Mouse (Mus musculus) heart, embryonic 14.5 days (tissue): ENCODE results near the gene Rint1. TPM values are rescaled to one million over a fixed set of nuclear protein-coding genes. Genes with fewer than 3 reads are reported as not detected.

ENCODE experiments used
- ATAC-seq: fragments of 200-750 bp; cut with Nextera tagmentation; 2 replicates; pipeline ENCODE4 v1.8.0; 2017; ENCODE audit warnings: low read depth, moderate TSS enrichment; ENCODE audit not compliant: insufficient number of reproducible peaks, insufficient read depth, low FRiP score
- H3K27ac ChIP-seq, 2 experiments: fragments of 200-500 bp in 1 of 2; fragments of 300-500 bp in 1 of 2; sonication (generic) in 1 of 2; replicated peaks in 1 of 2; 2 replicates each; pipeline ENCODE4 v1.5.1; 2012 to 2014; ENCODE audit warnings: low read depth in 2 of 2, low read length in 2 of 2, control low read depth in 1 of 2, mild to moderate bottlenecking in 1 of 2, mixed read lengths in 1 of 2; ENCODE audit not compliant: control insufficient read depth in 1 of 2, insufficient read depth in 1 of 2
- H3K27me3 ChIP-seq: fragments of 300-500 bp; sonication (generic); 2 replicates; pipeline ENCODE4 v1.6.1; 2014; ENCODE audit warnings: mild to moderate bottlenecking, low read length, control low read depth; ENCODE audit not compliant: control insufficient read depth, insufficient read depth
- H3K36me3 ChIP-seq: fragments of 300-500 bp; sonication (generic); 2 replicates; pipeline ENCODE4 v1.6.1; 2014; ENCODE audit warnings: mild to moderate bottlenecking, control low read depth, low read length, mixed read lengths; ENCODE audit not compliant: control insufficient read depth, insufficient read depth
- H3K4me1 ChIP-seq, 2 experiments: fragments of 200-500 bp in 1 of 2; fragments of 300-500 bp in 1 of 2; sonication (generic) in 1 of 2; 2 replicates each; pipeline ENCODE4 v1.6.1; 2012 to 2014; ENCODE audit warnings: low read length in 2 of 2, control low read depth in 1 of 2, mixed read lengths in 1 of 2; ENCODE audit not compliant: control insufficient read depth in 2 of 2, insufficient read depth in 2 of 2
- H3K4me2 ChIP-seq: fragments of 300-500 bp; sonication (generic); 2 replicates; pipeline ENCODE4 v1.6.1; 2014; ENCODE audit warnings: mild to moderate bottlenecking, low read length
- H3K4me3 ChIP-seq, 2 experiments: fragments of 200-500 bp in 1 of 2; fragments of 300-500 bp in 1 of 2; sonication (generic) in 1 of 2; 2 replicates each; pipeline ENCODE4 v1.5.1; 2012 to 2014; ENCODE audit warnings: low read length in 2 of 2, mild to moderate bottlenecking in 2 of 2, control low read depth in 1 of 2, low read depth in 1 of 2, moderate library complexity in 1 of 2; ENCODE audit not compliant: control insufficient read depth in 1 of 2, insufficient read depth in 1 of 2
- H3K9ac ChIP-seq: fragments of 300-500 bp; sonication (generic); 2 replicates; pipeline ENCODE4 v1.6.1; 2014; ENCODE audit warnings: mild to moderate bottlenecking, low read length
- H3K9me3 ChIP-seq: fragments of 300-500 bp; sonication (generic); 2 replicates; pipeline ENCODE4 v1.6.1; 2016; ENCODE audit warnings: low read length, control low read depth; ENCODE audit not compliant: control insufficient read depth
- WGBS: fragments of 180-500 bp; shearing (Covaris S2); extraction: QIAGEN DNeasy Blood & Tissue Kit; methylation state at CpG from one replicate; pipeline ENCODE4 v1.1.7; 2014; 5-methylcytosine and 5-hydroxymethylcytosine counted together
- polyA plus RNA-seq: library from polyadenylated mRNA; unstranded; fragments of >200 nt; fragmentation: Nextera tagmentation; extraction: Ambion mirVana; gene quantifications from 2 replicates; pipeline ENCODE4 v1.2.1, GENCODE M21; 2014

The Rint1 gene
- polyA plus RNA-seq, 1 experiment from 2014 or later, result 28.9 TPM

DNA sequence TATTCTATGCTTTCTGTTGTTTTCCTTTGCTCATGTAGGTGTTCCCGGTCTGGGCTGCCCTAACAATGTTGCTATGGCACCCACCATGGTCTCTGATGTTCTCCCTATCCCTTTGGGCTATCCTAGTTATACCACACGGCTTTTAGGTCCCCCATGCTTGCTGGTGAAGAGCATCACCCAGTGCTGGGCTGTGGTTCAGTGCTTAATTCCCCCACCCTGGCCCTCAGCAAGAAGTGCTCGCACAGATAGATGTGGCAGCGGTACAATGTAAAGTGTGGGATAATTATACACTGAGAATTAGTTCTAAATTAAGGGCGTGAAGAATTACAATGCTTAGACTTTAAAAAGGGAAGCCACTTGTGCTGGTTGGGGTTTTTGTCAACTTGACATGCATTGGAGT is 78.4 kb downstream of the Rint1 start:
- no peak overlapping the region for H3K4me2 ChIP-seq
- 77% methylated on average over 5 of the region's 5 CpGs for WGBS

More for the DNA sequence above, 78.4 kb downstream of the Rint1 start:
- no peaks in the 10 kb centered on the region for H3K36me3 ChIP-seq
- no peak overlapping the region for H3K27ac ChIP-seq
- H3K9ac ChIP-seq, result no peak overlapping the region
- no peak for ATAC-seq
- no peak overlapping the region for H3K4me3 ChIP-seq
- H3K9me3 ChIP-seq, result no peaks in the 10 kb centered on the region
- no peaks in the 10 kb centered on the region for H3K27me3 ChIP-seq
- H3K4me1 ChIP-seq, result peaks cover 13 to 20% of the 10 kb centered on the region in 2 experiments

Other genes starting within 250 kb of the Rint1 start
- 49.6 and 50.8 TPM in 2 replicates for gene Srpk2, start 103.1 kb upstream of the Rint1 start, polyA plus RNA-seq
- 20.6 and 21.4 TPM in 2 replicates for gene Pus7, start 4.0 kb upstream of the Rint1 start, polyA plus RNA-seq
- 113 and 120 TPM in 2 replicates for gene Tomm7, start 56.5 kb downstream of the Rint1 start, polyA plus RNA-seq
- gene Fam126a, start 243.0 kb downstream of the Rint1 start, polyA plus RNA-seq, result 45.4 and 49.6 TPM in 2 replicates